Mouse (Mus musculus) heart, adult 2 months (tissue): Measurements from ENCODE around the gene Vdac1. TPM values are rescaled to one million over a fixed set of nuclear protein-coding genes. Genes with fewer than 3 reads are reported as not detected.

ENCODE experiments used
- DNase-seq, 2 experiments: peaks; one replicate each; pipeline ENCODE4 v3.0.0; 2021
- H3K27ac ChIP-seq: fragments of 200-600 bp; 2 replicates; pipeline ENCODE4 v1.8.1; 2022
- H3K27me3 ChIP-seq: fragments of 200-500 bp; 2 replicates; pipeline ENCODE4 v1.6.1; 2012; ENCODE audit warnings: mild to moderate bottlenecking, low read length, inconsistent platforms, mixed read lengths; ENCODE audit not compliant: control insufficient read depth, insufficient read depth
- H3K36me3 ChIP-seq: fragments of 200-500 bp; 2 replicates; pipeline ENCODE4 v1.6.1; 2012; ENCODE audit warnings: low read length, inconsistent platforms; ENCODE audit not compliant: control insufficient read depth, insufficient read depth
- H3K4me1 ChIP-seq: fragments of 200-500 bp; 2 replicates; pipeline ENCODE4 v1.6.1; 2011; ENCODE audit warnings: low read length; ENCODE audit not compliant: control insufficient read depth, insufficient read depth
- H3K4me3 ChIP-seq: fragments of 200-600 bp; 2 replicates; pipeline ENCODE4 v1.8.1; 2022
- H3K79me2 ChIP-seq: fragments of 200-500 bp; replicated peaks from 2 replicates; pipeline ENCODE4 v1.6.1; 2012; ENCODE audit warnings: mild to moderate bottlenecking, inconsistent platforms, low read length, moderate library complexity, mixed read lengths; ENCODE audit not compliant: control insufficient read depth, insufficient read depth
- H3K9ac ChIP-seq: fragments of 200-500 bp; 2 replicates; pipeline ENCODE4 v1.6.1; 2012; ENCODE audit warnings: low read depth, mild to moderate bottlenecking, control low read depth, inconsistent platforms, low read length, mixed read lengths
- CTCF ChIP-seq: fragments of 200-600 bp; IDR thresholded peaks from 2 replicates; pipeline ENCODE4 v1.8.1; 2022; ENCODE audit warnings: antibody characterized with exemption, mild to moderate bottlenecking, moderate library complexity
- EP300 ChIP-seq: fragments of 200-500 bp; IDR thresholded peaks from 2 replicates; pipeline ENCODE4 v1.6.1; 2011; ENCODE audit warnings: low read depth, low read length, control low read depth; ENCODE audit not compliant: insufficient read depth
- POLR2A ChIP-seq: fragments of 200-500 bp; IDR thresholded peaks from 2 replicates; pipeline ENCODE4 v1.6.1; 2011; ENCODE audit warnings: mild to moderate bottlenecking, low read depth, low read length, control low read depth; ENCODE audit not compliant: insufficient read depth
- WGBS: fragments of 180-500 bp; shearing (Covaris S2); methylation state at CpG from one replicate; pipeline ENCODE4 v1.1.7; 2018; 5-methylcytosine and 5-hydroxymethylcytosine counted together
- intact Hi-C: fragments of 180-260 bp; cut with DNase I; formaldehyde crosslinking; loops from one replicate; pipeline ENCODE4 v1.15.1; 2025
- polyA plus RNA-seq: library from polyadenylated mRNA; depleted of rRNA; stranded (reverse); fragments of >200 nt; gene quantifications from 2 replicates; pipeline ENCODE4 v1.2.3, GENCODE M21; 2012
- total RNA-seq, 2 experiments: library from RNA; stranded (reverse); gene quantifications; 2 replicates each; pipeline ENCODE4 v1.2.3; 2021

The Vdac1 gene
- total and polyA plus RNA-seq, 3 experiments = 422 to 1,141 (median 987) TPM

- intact Hi-C loops = no loop called here
- DNase-seq = no peak
- no peak for TF ChIP-seq EP300
- peak; percentile 17; the same call in 1 of the 2 replicates for TF ChIP-seq CTCF
- no peaks in the 10 kb centered on the region for H3K36me3 ChIP-seq
- H3K27ac ChIP-seq = no peak overlapping the region
- H3K4me1 ChIP-seq = peaks cover 3% of the 10 kb centered on the region
- H3K4me3 ChIP-seq = no peak overlapping the region
- WGBS = 35% methylated on average over 4 of the region's 4 CpGs
- no peaks in the 10 kb centered on the region for H3K27me3 ChIP-seq
- H3K9ac ChIP-seq = no peak overlapping the region
- H3K79me2 ChIP-seq = peaks cover 6% of the 10 kb centered on the region
These were observed 34.7 kb downstream of the Vdac1 start for GRCm38 (mm10) chr11:52395343-52395742.

GRCm38 (mm10) chr11:52395940-52396596, 35.4 kb downstream of the Vdac1 start, which contains the start of gene 9530068E07Rik:
9530068E07Rik (plus strand) TSS chr11:52396428.
- WGBS = 1% methylated on average over 38 of the region's 38 CpGs
- peak within 1 kb of the TSS; percentile 89 for H3K9ac ChIP-seq
- H3K4me1 ChIP-seq = peaks cover 3% of the 10 kb centered on the region
- no peaks in the 10 kb centered on the region for H3K36me3 ChIP-seq
- peak within 1 kb of the TSS; percentile 92 for H3K4me3 ChIP-seq
- TF ChIP-seq EP300 = peak; percentile 65; the same call in 1 of the 2 replicates
- peak; percentile 71 for TF ChIP-seq POLR2A
- TF ChIP-seq CTCF = no peak
- peak; percentile 93 for DNase-seq
- H3K27me3 ChIP-seq = no peaks in the 10 kb centered on the region
- intact Hi-C loops = no loop called here
- peak within 1 kb of the TSS; percentile 94 for H3K27ac ChIP-seq
- peaks cover 6% of the 10 kb centered on the region for H3K79me2 ChIP-seq

- Histone ChIP-seq H3K79me2 (peaks cover 6% of the 10 kb centered on the region), H3K27me3 (no peaks in the 10 kb centered on the region), H3K36me3 (no peaks in the 10 kb centered on the region), H3K27ac (peak overlapping the region; percentile 94), H3K4me1 (peaks cover 3% of the 10 kb centered on the region), H3K4me3 (peak overlapping the region; percentile 92), H3K9ac (peak overlapping the region; percentile 89)
- no peak for DNase-seq
- intact Hi-C loops = no loop called here
- WGBS = under 1% methylated on average over 33 of the region's 33 CpGs
- no peak for TF ChIP-seq POLR2A
- no peak for TF ChIP-seq EP300
- no peak for TF ChIP-seq CTCF
These were observed 36.0 kb downstream of the Vdac1 start for GRCm38 (mm10) chr11:52396597-52397188.

GRCm38 (mm10) chr11:52397385-52397987, 36.8 kb downstream of the Vdac1 start:
- Histone ChIP-seq H3K79me2 (peaks cover 6% of the 10 kb centered on the region), H3K27ac (no peak overlapping the region; the same call in 1 of the 2 replicates), H3K27me3 (no peaks in the 10 kb centered on the region), H3K4me1 (peaks cover 3% of the 10 kb centered on the region), H3K9ac (no peak overlapping the region), H3K4me3 (peak overlapping the region; percentile 92), H3K36me3 (no peaks in the 10 kb centered on the region)
- no peak for DNase-seq
- WGBS = 80% methylated on average over 4 of the region's 4 CpGs
- TF ChIP-seq CTCF = peak; percentile 34
- TF ChIP-seq POLR2A = no peak
- intact Hi-C loops = no loop called here

GRCm38 (mm10) chr11:52401476-52401875, 40.8 kb downstream of the Vdac1 start:
- DNase-seq = no peak
- Histone ChIP-seq H3K36me3 (no peaks in the 10 kb centered on the region), H3K9ac (no peak overlapping the region), H3K27me3 (no peaks in the 10 kb centered on the region), H3K4me1 (peaks cover 3% of the 10 kb centered on the region), H3K27ac (no peak overlapping the region), H3K4me3 (no peak overlapping the region), H3K79me2 (peaks cover 6% of the 10 kb centered on the region)
- TF ChIP-seq EP300 (no peak), POLR2A (no peak), CTCF (no peak)
- intact Hi-C loops = no loop called here
- WGBS = 67% methylated on average over 2 of the region's 2 CpGs

GRCm38 (mm10) chr11:52402566-52402965, 41.9 kb downstream of the Vdac1 start:
- Histone ChIP-seq H3K9ac (no peak overlapping the region), H3K4me1 (no peaks in the 10 kb centered on the region; the same call in 1 of the 2 replicates), H3K79me2 (peaks cover 5% of the 10 kb centered on the region), H3K27ac (no peak overlapping the region), H3K4me3 (no peak overlapping the region), H3K36me3 (no peaks in the 10 kb centered on the region), H3K27me3 (no peaks in the 10 kb centered on the region)
- no peak for DNase-seq
- intact Hi-C loops = no loop called here
- TF ChIP-seq POLR2A (no peak), EP300 (no peak), CTCF (no peak)
- 25% methylated on average over 1 of the region's 1 CpGs for WGBS
